Comparison of ENCODE assay signal across 9 mouse cellular contexts in genomic region chr14:80265081-80265480, GRCm38 (mm10).
"Had no signal": no experiment of that assay in that cellular context is flagged by ENCODE, and none has a peak within 500 bp of the region (broad histone marks: within the 10 kb centered on the region; RNA-seq: fewer than 3 reads in every experiment).

No protein-coding gene starts in this region.

- DNase-seq: kidney, adult 2 months; kidney, postnatal 14 days; liver; liver, embryonic 13.5 days; liver, postnatal 0 days; lung, postnatal 14 days; thymus, adult 2 months; thymus, postnatal 25 days had no signal

- ATAC-seq: intestine, embryonic 16.5 days; liver, postnatal 0 days had no signal
